Mouse (Mus musculus) spleen, adult 2 months (tissue): ENCODE results near the gene Cdh6. TPM values are rescaled to one million over a fixed set of nuclear protein-coding genes. Genes with fewer than 3 reads are reported as not detected.

Source experiments
- DNase-seq, 2 experiments: peaks; one replicate each; pipeline versions ENCODE4 v3.0.0 to v3.0.0-alpha.2; 2012 to 2021; ENCODE audit warnings: low spot score in 2 of 2, low read depth in 1 of 2
- H3K27ac ChIP-seq: fragments of 200-500 bp; 2 replicates; pipeline ENCODE4 v1.5.1; 2012; ENCODE audit warnings: low read length, inconsistent platforms; ENCODE audit not compliant: insufficient read depth
- H3K27me3 ChIP-seq: fragments of 200-500 bp; 2 replicates; pipeline ENCODE4 v1.6.1; 2012; ENCODE audit warnings: mild to moderate bottlenecking, moderate library complexity, low read length, inconsistent platforms; ENCODE audit not compliant: control insufficient read depth, insufficient read depth
- H3K36me3 ChIP-seq: fragments of 200-500 bp; 2 replicates; pipeline ENCODE4 v1.6.1; 2012; ENCODE audit warnings: mild to moderate bottlenecking, low read length, inconsistent platforms; ENCODE audit not compliant: control insufficient read depth, insufficient read depth
- H3K4me1 ChIP-seq: fragments of 200-500 bp; 2 replicates; pipeline ENCODE4 v1.6.1; 2011; ENCODE audit warnings: inconsistent platforms; ENCODE audit not compliant: control insufficient read depth, insufficient read depth, insufficient read length
- H3K4me3 ChIP-seq: fragments of 200-500 bp; 2 replicates; pipeline ENCODE4 v1.5.1; 2011; ENCODE audit warnings: mild to moderate bottlenecking, inconsistent platforms; ENCODE audit not compliant: insufficient read depth, insufficient read length; ENCODE audit errors: extremely low read depth
- CTCF ChIP-seq: fragments of 200-500 bp; IDR thresholded peaks from 2 replicates; pipeline ENCODE4 v1.5.1; 2011; ENCODE audit warnings: mild to moderate bottlenecking, inconsistent platforms; ENCODE audit not compliant: insufficient read depth, insufficient read length, insufficient replicate concordance; ENCODE audit errors: extremely low read depth
- POLR2A ChIP-seq: fragments of 200-500 bp; IDR thresholded peaks from 2 replicates; pipeline ENCODE4 v1.6.1; 2011; ENCODE audit warnings: low read depth, low read length, inconsistent platforms
- WGBS: fragments of 180-500 bp; shearing (Covaris S2); methylation state at CpG from one replicate; pipeline ENCODE4 v1.1.7; 2018; 5-methylcytosine and 5-hydroxymethylcytosine counted together
- polyA plus RNA-seq: library from polyadenylated mRNA; depleted of rRNA; stranded (reverse); fragments of >200 nt; gene quantifications from 2 replicates; pipeline ENCODE4 v1.2.3, GENCODE M21; 2012

Cdh6 gene
- polyA plus RNA-seq, 1 experiment = 0.08 TPM

DNA sequence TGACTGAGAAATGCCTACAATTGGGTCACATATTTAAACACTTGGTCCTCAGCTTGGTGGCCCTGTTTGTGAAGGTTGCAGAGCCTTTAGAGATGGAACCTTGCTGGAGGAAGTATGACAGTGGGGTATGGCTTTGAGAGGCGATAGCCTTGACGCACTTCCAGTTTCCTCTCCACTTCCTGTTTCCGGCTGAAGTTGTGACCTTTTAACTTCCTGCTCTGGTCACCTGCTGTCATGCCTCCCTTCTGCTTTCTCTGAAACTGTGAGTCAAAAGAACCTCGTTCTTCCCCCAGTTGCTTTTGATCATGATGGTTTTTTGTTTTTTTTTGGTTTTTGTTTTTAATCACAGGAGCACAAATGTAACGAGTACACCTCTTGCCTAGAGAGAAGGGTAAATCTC is 146.0 kb downstream of the Cdh6 start:
- no peaks in the 10 kb centered on the region for H3K4me1 ChIP-seq
- no peaks in the 10 kb centered on the region for H3K36me3 ChIP-seq
- H3K27ac ChIP-seq = no peak overlapping the region
- no peaks in the 10 kb centered on the region for H3K27me3 ChIP-seq
- WGBS = 31% methylated on average over 5 of the region's 5 CpGs
- no peak for DNase-seq
- TF ChIP-seq POLR2A (no peak), CTCF (no peak)
- H3K4me3 ChIP-seq = no peak overlapping the region

DNA sequence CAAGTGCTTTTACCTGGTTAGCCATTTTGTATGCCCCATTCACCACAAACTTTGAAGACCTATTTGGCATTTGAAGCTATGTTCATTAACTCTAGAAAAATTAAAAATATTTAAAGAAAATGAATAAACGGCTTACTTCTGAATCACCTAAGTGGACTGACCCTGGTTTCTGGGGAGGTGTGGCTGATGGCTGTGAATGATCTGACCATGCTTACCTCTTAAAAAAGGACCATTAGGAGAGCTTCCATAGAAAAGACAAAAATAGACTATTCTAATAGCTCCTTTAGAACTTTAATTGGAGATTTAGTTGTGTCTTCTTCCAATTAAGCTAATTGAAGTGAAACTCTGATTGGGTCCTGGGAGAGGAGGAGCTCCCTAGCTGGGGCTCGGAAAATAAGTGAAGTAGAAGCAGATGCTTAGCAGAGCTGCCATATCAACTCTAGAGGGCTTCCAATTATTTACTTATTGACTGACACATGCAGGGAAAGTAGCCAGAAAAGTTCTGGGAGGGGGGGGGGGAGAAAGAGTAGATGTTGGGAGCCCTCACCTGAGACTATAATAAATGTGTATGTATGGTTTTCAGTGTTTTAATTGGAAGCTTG is 156.6 kb downstream of the Cdh6 start:
- WGBS = 80% methylated on average over 2 of the region's 2 CpGs
- Histone ChIP-seq H3K4me3 (no peak overlapping the region), H3K27me3 (no peaks in the 10 kb centered on the region), H3K36me3 (no peaks in the 10 kb centered on the region), H3K4me1 (no peaks in the 10 kb centered on the region), H3K27ac (no peak overlapping the region)
- no peak for TF ChIP-seq POLR2A
- TF ChIP-seq CTCF = no peak
- no peak for DNase-seq

DNA sequence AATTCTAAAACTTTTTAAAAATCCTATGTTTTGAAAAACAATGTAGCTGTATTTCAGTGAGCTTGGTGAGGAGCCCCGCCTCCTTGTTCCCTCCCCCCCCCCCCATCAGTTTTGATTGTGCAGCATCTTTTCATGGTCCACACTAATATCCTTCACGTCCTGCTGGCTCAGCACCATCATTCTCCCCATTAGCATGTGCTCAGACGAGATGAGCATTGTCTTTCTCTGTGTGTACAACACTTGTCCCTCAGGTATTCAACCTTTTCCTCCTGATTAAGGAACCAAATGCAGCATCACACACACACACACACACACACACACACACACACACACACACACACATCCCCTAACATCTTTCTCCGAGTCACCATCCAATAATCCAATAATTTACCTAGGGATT is 164.7 kb downstream of the Cdh6 start:
- no peak for DNase-seq
- Histone ChIP-seq H3K36me3 (no peaks in the 10 kb centered on the region), H3K27me3 (no peaks in the 10 kb centered on the region), H3K4me1 (no peaks in the 10 kb centered on the region), H3K4me3 (no peak overlapping the region), H3K27ac (no peak overlapping the region)
- 74% methylated on average over 4 of the region's 4 CpGs for WGBS
- TF ChIP-seq CTCF (no peak), POLR2A (no peak)

DNA sequence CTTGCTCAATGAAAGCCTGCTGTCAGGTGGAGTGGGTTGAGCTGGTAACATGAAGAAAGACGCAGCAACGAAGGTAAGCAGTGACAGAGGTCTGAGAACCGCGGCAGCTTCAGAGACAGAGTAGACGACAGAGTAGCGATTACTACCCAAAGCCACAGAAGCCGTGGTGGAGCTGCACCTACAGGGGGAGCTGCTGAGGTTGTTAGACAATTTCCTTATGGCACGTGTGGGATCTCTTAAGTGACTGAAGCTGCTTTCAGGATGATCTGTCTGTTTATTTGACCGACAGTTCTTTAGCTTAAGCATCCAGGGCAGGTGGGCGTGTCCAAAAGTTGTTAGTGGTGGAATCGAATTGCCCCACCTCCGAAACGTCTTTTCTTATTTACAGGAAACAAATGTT is 167.5 kb downstream of the Cdh6 start:
- TF ChIP-seq CTCF (no peak), POLR2A (no peak)
- no peak overlapping the region for H3K4me3 ChIP-seq
- H3K4me1 ChIP-seq = no peaks in the 10 kb centered on the region
- no peaks in the 10 kb centered on the region for H3K36me3 ChIP-seq
- H3K27ac ChIP-seq = no peak overlapping the region
- whole genome bisulfite sequencing = 82% methylated on average over 13 of the region's 13 CpGs
- no peak for DNase-seq
- H3K27me3 ChIP-seq = no peaks in the 10 kb centered on the region

DNA sequence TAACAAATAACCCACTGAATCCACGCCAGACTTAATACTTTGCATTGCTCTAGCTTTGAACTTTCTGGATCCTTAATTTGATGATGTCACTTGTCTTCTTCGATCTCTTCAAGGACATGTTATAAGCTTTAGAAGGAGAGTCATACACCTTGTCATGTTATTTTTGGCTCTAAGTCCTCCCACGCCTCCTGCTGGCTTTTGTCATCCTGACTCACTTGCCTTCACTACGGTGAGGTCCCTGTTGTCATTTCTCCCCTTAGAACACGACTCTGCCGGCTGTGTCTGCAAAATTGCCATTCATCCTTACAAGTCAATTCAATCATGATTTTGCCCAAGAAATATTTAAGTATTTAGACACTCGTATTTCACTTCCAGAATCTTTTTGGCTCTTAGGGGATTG is 171.9 kb downstream of the Cdh6 start:
- no peaks in the 10 kb centered on the region for H3K27me3 ChIP-seq
- whole genome bisulfite sequencing = 69% methylated on average over 7 of the region's 7 CpGs
- H3K36me3 ChIP-seq = no peaks in the 10 kb centered on the region
- no peak for TF ChIP-seq CTCF
- TF ChIP-seq POLR2A = no peak
- no peaks in the 10 kb centered on the region for H3K4me1 ChIP-seq
- DNase-seq = no peak
- H3K4me3 ChIP-seq = no peak overlapping the region
- no peak overlapping the region for H3K27ac ChIP-seq

DNA sequence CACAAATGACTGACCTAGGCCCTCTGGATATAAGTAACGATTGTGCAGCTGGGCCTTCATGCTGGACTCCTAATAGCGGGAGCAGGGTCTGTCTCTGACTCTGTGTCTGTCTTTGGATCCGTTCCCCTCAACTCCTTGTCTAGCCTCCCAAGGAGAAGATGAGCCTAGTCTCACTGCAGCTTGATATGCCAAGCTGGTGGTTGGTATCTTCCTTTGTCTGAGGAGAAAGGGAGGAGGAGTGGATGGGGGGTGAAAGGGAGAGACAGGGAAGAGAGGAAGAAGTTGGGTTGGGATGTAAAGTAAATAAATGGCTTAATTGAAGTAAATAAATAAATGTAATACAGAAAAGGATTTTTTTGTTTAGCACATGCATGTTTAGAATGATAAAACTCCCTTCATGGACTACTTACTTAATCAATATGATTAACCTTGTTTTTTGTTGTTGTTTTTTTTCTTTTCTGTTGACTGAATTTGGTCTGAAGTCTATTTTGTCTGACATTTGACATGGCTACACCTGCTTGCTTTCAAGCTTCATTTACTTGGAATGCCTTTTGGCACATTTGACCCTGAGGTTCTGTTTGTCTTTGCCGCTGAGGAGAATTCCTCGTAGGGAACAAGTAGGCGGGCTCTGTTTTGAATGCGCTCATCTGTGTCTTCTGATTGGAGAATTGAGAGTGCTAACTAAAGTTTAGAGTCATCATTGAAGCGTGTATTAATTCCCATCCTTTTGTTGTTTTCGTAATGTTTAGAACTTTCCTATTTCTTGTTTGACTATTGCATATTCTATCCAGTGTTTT is 178.7 kb downstream of the Cdh6 start:
- no peak for DNase-seq
- WGBS = 92% methylated on average over 9 of the region's 9 CpGs
- H3K4me3 ChIP-seq = no peak overlapping the region
- no peak for TF ChIP-seq POLR2A
- no peaks in the 10 kb centered on the region for H3K36me3 ChIP-seq
- no peak overlapping the region for H3K27ac ChIP-seq
- no peaks in the 10 kb centered on the region for H3K27me3 ChIP-seq
- H3K4me1 ChIP-seq = no peaks in the 10 kb centered on the region
